Mouse (Mus musculus): ENCODE measurements around the gene Sco2. TPM values are rescaled to one million over a fixed set of nuclear protein-coding genes. Genes with fewer than 3 reads are reported as not detected.

Sco2 gene
- total RNA-seq, 2 experiments from 2014 or later, result 20.5 to 22.0 TPM

DNA sequence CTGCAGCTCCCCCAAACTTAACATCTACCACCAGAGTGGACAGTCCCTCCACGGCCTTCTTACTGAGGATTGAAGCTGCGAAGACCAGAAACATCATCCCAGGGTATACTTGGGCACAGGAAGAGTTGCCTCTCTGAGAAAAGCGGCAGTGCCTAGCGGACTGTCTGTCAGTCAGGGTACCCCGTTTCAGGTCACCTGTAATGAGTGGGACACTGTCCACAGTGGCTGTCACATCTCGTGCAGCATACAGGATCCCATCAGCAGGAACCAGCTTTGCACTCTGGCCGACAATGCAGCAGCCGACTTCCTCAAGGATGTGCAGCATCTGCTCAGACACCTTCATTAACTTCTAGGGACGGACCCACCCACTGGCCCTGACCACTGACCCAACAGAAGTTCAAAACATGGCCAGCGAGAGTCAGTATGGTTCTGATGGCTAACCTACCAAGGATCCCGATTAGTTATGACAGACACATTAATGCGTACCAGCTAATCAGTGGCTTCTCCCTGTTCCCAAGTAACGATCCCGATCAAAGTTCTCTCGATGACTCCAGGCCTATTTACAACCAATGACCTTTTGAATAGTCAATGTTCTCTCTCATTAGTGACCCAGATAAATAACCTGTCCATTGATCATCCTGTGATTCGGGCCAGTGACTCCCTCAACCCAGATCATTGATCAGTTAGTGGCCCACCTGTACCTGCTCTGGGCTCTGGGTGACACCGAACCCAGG, 1.3 kb upstream of the Sco2 start:
- no peak for DNase-seq
- intact Hi-C loops (cut with DNase I), result loop anchor here (5.0 kb wide), 2 partner anchors 92 to 152 kb away; no protein-coding TSS in a partner anchor

GRCm38 (mm10) chr15:89374340-89374739, 694 bp upstream of the Sco2 start:
- intact Hi-C loops (cut with DNase I), result loop anchor here (5.0 kb wide), 1 partner anchor 93 kb away; no protein-coding TSS in a partner anchor
- DNase-seq, result no peak

DNA sequence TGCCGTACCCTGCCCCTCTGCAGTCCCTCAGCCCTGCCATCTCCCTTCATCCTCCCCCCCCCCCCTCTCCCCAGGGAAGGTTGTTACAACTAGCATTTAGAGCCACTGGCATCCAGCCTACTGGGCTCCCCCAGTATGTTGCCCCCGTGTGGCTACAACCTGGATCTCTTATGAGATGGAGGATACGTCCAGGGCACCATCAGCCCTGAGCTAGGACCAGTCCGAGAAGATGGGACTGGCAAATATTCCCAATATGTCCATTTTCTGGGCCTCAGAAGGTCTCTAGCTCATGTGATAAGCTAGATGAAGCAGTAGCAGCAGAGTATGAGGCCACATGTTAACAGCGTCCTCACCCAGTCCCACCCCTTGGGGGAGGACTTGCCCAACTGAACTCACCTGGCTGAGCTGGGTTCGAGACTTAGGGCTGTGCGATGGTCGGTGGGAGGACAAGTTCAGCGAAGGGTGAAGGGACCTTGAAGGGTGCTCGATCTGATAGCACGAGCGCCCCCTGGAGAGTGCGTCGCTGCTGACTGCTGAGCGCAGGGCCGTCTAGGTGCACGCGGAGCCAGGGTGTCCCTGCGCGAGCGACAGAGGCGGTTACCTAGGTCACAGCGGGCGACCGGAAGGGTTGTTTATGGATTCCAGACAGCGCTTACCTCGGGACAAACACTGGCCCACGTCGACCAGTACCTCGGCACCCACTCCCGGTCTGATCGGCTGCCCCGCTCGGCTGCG, 452 bp downstream of the Sco2 start:
- intact Hi-C loops (cut with DNase I), result loop anchor here (2.0 to 5.0 kb wide), 2 partner anchors 16 to 94 kb away; no protein-coding TSS in a partner anchor
- DNase-seq, result peak; percentile 88 to 89

DNA sequence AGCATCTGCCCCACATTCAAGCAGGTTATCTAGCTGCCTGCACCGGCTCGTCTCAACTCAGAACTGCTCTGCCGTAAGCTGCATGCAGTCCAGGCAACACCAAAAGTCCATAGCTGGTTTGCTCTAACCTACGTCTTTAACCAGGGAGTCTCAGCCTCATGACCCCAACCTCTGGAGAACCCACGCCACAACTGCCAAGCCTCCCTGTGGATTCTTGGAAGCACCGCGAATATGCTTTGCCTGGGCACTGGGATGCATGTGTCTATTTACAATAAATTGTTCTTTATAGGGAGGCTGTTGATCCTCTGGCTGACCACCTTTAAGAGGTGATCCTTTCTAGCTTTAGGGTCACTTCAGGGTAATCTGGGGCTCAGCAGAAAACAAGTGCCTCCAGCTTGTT, 1.1 kb downstream of the Sco2 start:
- DNase-seq, result no peak
- intact Hi-C loops (cut with DNase I), result loop anchor here (2.0 to 5.0 kb wide), 2 partner anchors 16 to 95 kb away; no protein-coding TSS in a partner anchor

DNA sequence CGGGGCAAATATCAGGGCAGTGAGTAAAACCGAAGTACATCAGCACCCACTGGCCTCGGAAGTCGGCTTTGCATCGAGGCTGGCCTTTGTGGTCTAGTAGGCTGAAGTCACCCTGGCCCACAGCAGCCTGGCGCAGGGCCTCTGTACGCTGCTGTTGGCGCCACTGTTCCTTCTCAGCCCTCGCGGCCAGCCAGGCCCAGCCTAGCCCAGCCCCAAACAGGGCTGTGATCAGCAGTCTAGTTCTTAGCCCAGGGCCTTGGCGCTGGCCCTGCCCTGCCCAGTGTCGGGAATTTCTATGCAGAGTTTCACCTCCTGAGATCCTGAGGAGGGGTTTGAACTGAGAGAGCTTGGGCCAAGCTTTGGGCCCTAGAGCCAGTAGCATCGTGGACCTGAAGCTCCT, 1.6 kb downstream of the Sco2 start:
- intact Hi-C loops (cut with DNase I), result loop anchor here (2.0 to 5.0 kb wide), 2 partner anchors 15 to 95 kb away; no protein-coding TSS in a partner anchor
- no peak for DNase-seq

- intact Hi-C loops (cut with DNase I), result no loop called here
- DNase-seq, result no peak
These were observed 8.5 kb downstream of the Sco2 start for GRCm38 (mm10) chr15:89365141-89365551.

DNA sequence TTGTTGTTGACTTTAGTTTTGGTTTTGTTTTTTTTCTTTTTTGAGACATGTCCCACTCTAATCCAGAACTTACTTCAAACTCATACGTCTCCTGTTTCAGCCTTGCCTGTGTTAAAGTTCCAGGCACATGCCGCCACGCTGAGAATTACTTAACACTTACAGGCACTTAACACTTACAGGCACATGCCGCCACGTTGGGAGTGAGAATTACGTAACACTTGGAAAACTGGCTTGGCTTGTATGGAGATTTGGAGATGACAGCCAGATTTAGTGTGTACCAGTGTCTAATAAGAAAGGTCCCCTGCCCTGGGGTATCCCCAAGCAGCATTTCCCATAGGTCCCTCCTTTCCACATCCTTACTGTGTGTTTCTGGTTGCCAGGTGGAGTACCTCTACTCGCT, 10.6 kb downstream of the Sco2 start:
- intact Hi-C loops (cut with DNase I), result loop anchor here (5.0 kb wide), 1 partner anchor 86 kb away; no protein-coding TSS in a partner anchor
- no peak for DNase-seq

DNA sequence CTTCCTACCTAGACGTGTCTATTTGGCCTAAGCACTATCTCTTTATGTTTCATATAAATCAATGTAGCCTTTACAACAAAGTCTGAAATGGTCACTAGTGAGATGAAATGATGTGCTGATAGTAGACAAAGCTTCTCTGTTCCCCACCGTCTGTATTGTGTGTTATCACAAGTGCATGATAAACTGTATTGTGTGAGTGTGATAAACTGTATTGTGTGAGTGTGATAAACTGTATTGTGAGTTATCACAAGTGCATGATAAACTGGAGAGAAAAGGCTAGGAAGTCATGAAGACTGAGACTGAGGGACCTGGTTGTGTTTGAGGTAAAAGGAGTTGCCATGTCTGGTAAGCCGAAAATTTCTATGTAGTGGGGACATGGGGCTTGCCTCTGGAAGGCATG, 14.9 kb downstream of the Sco2 start:
- intact Hi-C loops (cut with DNase I), result no loop called here

DNA sequence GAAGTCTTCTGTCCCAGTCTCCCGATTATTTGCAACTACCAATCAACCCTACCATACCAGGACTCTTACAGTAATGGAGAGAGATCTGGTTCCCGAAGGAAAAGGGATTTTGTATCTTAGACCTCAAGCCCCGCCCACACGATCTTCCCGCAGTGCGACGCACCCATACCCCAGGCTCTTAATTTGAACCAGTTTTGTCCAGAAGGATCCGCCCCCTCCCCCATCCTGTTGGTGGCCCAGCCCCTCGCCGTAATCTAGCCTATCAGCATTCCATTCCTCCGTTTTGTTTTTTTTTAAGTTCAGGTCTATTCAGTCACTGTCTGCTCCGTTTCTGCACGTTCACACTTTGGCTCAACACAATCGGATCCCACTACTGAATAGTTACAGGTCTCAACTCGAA, 17.3 kb downstream of the Sco2 start:
- intact Hi-C loops (cut with DNase I), result loop anchor here (2.0 kb wide), 1 partner anchor 16 kb away; the partner anchor contains the start of gene Sco2
- DNase-seq, result peak; percentile 77

More for the DNA sequence above, 14.9 kb downstream of the Sco2 start:
- no peak for DNase-seq

- intact Hi-C loops (cut with DNase I), result loop anchor here (2.0 kb wide), 1 partner anchor 17 kb away; the partner anchor contains the start of gene Sco2
- DNase-seq, result peak; percentile 96 to 99
These were observed 18.1 kb downstream of the Sco2 start, which contains the start of the genes Lmf2 and Ncaph2 for GRCm38 (mm10) chr15:89355241-89356187. TSS of gene Lmf2 (minus strand) at chr15:89355659. TSS of gene Ncaph2 (plus strand) at chr15:89355719.

GRCm38 (mm10) chr15:89354455-89354854, 19.2 kb downstream of the Sco2 start:
- intact Hi-C loops (cut with DNase I), result no loop called here
- no peak for DNase-seq

DNA sequence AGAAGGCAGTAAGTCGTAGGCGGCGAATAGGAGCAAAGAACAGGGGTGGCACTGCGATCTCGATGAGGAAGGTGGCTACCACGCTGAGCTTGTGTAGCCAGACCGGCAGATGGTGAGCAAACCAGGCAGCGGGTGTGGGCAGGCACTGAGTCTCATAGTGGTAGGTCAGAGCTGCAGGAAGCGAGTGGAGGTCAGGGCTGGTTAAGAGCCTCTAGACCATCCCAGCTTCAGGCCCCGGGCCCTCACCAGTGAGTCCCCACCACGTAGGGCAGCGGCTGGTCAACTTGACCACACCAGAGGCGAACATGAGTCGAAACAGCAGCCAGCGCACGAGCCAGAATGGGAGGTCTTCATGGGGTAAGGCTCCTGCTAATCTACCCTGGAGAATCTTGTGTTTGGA, 19.8 kb downstream of the Sco2 start:
- DNase-seq, result no peak
- intact Hi-C loops (cut with DNase I), result no loop called here

GRCm38 (mm10) chr15:89352795-89353194, 20.9 kb downstream of the Sco2 start:
- DNase-seq, result no peak
- intact Hi-C loops (cut with DNase I), result no loop called here

DNA sequence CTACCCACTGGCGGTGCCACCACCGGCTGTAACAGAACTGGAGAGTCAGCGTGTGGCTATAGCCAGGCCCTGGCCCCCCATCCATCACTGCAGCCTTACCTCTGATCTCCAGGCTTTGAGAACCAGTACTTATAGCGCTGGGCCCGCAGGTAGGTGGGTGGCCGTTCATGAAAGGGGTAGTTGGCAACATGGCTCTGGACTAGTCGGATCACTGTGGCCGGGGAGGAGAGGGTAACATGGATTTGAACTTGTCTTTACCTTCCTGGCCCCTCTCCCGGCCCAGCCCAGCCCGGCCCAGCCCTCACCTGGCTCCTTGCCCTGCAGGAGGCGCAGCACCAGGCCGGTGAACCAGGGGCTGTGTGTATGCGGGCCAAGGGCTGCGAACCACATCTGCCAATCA, 21.6 kb downstream of the Sco2 start:
- no peak for DNase-seq
- intact Hi-C loops (cut with DNase I), result no loop called here

GRCm38 (mm10) chr15:89351302-89351701, 22.3 kb downstream of the Sco2 start:
- DNase-seq, result no peak
- intact Hi-C loops (cut with DNase I), result loop anchor here (2.0 kb wide), 1 partner anchor 35 kb away; no protein-coding TSS in a partner anchor

DNA sequence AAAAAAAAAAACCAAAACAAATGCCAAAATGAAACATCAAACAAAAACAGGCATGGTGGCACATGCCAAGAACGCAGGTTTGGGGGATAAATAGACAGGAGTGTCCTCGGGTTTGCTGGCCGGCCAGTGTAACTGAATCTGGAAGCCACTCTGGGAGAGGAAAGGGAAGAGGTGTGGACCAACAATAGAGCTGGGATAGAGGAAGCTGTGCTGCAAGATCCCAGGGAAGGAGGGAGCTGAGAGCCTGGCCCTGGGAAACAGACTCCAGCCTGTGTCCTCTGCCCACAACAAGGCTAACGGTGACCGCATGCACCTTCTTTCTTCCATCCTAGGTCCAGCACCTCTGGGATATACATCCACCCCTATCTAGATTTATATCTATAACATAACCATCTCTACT, 23.2 kb downstream of the Sco2 start:
- peak; percentile 28 to 33 for DNase-seq
- intact Hi-C loops (cut with DNase I), result loop anchor here (2.0 kb wide), 1 partner anchor 34 kb away; no protein-coding TSS in a partner anchor

GRCm38 (mm10) chr15:89343325-89343724, 30.3 kb downstream of the Sco2 start:
- intact Hi-C loops (cut with DNase I), result no loop called here

GRCm38 (mm10) chr15:89341678-89342077, 32.0 kb downstream of the Sco2 start:
- no peak for DNase-seq
- intact Hi-C loops (cut with DNase I), result no loop called here

More at GRCm38 (mm10) chr15:89343325-89343724, 30.3 kb downstream of the Sco2 start:
- no peak for DNase-seq

- no peak for DNase-seq
- intact Hi-C loops (cut with DNase I), result no loop called here
These were observed 33.5 kb downstream of the Sco2 start for GRCm38 (mm10) chr15:89340136-89340535.

GRCm38 (mm10) chr15:89339696-89340095, 34.0 kb downstream of the Sco2 start:
- DNase-seq, result no peak
- intact Hi-C loops (cut with DNase I), result no loop called here

Data from heart, postnatal 10 days (tissue).